Mouse (Mus musculus) midbrain, embryonic 14.5 days (tissue): ENCODE measurements around the gene Slc15a1. TPM values are rescaled to one million over a fixed set of nuclear protein-coding genes. Genes with fewer than 3 reads are reported as not detected.

Source experiments
- ATAC-seq: fragments of 200-750 bp; cut with Nextera tagmentation; 2 replicates; pipeline ENCODE4 v1.8.0; 2017; ENCODE audit warnings: moderate number of reproducible peaks, moderate library complexity; ENCODE audit not compliant: low FRiP score, low TSS enrichment
- DNase-seq: peaks from one replicate; pipeline ENCODE4 v3.0.0-alpha.2; 2015
- H3K27ac ChIP-seq: fragments of 300-500 bp; sonication (generic); replicated peaks from 2 replicates; pipeline ENCODE4 v1.5.1; 2014; ENCODE audit warnings: mild to moderate bottlenecking, low read depth, low read length, moderate library complexity
- H3K27me3 ChIP-seq: fragments of 300-500 bp; sonication (generic); 2 replicates; pipeline ENCODE4 v1.6.1; 2014; ENCODE audit warnings: low read length, control low read depth, mixed read lengths; ENCODE audit not compliant: control insufficient read depth, insufficient read depth
- H3K36me3 ChIP-seq: fragments of 300-500 bp; sonication (generic); 2 replicates; pipeline ENCODE4 v1.6.1; 2014; ENCODE audit warnings: low read length, control low read depth; ENCODE audit not compliant: control insufficient read depth, insufficient read depth
- H3K4me1 ChIP-seq: fragments of 300-500 bp; sonication (generic); 2 replicates; pipeline ENCODE4 v1.6.1; 2014; ENCODE audit warnings: mild to moderate bottlenecking, antibody characterized with exemption, low read length, control low read depth; ENCODE audit not compliant: control insufficient read depth, insufficient read depth
- H3K4me2 ChIP-seq: fragments of 300-500 bp; sonication (generic); 2 replicates; pipeline ENCODE4 v1.6.1; 2014; ENCODE audit warnings: mild to moderate bottlenecking, low read length, moderate library complexity
- H3K4me3 ChIP-seq: fragments of 300-500 bp; sonication (generic); replicated peaks from 2 replicates; pipeline ENCODE4 v1.5.1; 2014; ENCODE audit warnings: low read depth, low read length
- H3K9ac ChIP-seq: fragments of 300-500 bp; sonication (generic); replicated peaks from 2 replicates; pipeline ENCODE4 v1.6.1; 2014; ENCODE audit warnings: mild to moderate bottlenecking, low read length, moderate library complexity
- H3K9me3 ChIP-seq: fragments of 300-500 bp; sonication (generic); 2 replicates; pipeline ENCODE4 v1.6.1; 2016; ENCODE audit warnings: low read length, control low read depth, mixed read lengths; ENCODE audit not compliant: control insufficient read depth
- WGBS: fragments of 180-500 bp; shearing (Covaris S2); extraction: QIAGEN DNeasy Blood & Tissue Kit; methylation state at CpG from one replicate; pipeline ENCODE4 v1.1.7; 2014; 5-methylcytosine and 5-hydroxymethylcytosine counted together
- polyA plus RNA-seq: library from polyadenylated mRNA; unstranded; fragments of >200 nt; fragmentation: Nextera tagmentation; extraction: Ambion mirVana; gene quantifications from 2 replicates; pipeline ENCODE4 v1.2.1, GENCODE M21; 2014

Slc15a1 gene
- polyA plus RNA-seq, 1 experiment from 2014 or later, result not detected

DNA sequence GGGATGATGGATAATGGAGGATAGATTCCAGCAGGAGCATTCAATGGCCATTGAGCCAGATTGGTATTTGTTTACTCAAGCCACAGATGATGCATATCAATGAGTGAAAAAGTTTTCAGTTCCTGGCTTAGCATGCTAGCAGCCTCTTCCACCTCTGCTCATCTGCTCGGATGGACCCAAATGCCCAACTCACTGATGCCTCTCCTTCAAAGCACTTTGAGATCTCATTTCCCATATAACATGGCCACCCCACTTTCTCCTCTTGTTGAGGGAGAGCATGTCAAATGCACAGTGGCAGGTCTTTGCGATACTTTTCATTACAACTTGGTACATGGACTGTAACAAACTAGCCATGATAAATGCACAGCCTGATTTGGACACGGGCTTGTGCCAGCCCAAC is 20.6 kb downstream of the Slc15a1 start:
- no peaks in the 10 kb centered on the region for H3K36me3 ChIP-seq
- H3K27ac ChIP-seq, result no peak overlapping the region
- ATAC-seq, result no peak
- WGBS, result 88% methylated on average over 3 of the region's 3 CpGs
- no peak for DNase-seq
- H3K9me3 ChIP-seq, result no peaks in the 10 kb centered on the region
- H3K27me3 ChIP-seq, result no peaks in the 10 kb centered on the region
- H3K4me3 ChIP-seq, result no peak overlapping the region
- no peaks in the 10 kb centered on the region for H3K4me1 ChIP-seq
- H3K9ac ChIP-seq, result no peak overlapping the region
- H3K4me2 ChIP-seq, result no peak overlapping the region

- Histone ChIP-seq H3K9me3 (no peaks in the 10 kb centered on the region), H3K4me3 (no peak overlapping the region), H3K9ac (no peak overlapping the region), H3K36me3 (no peaks in the 10 kb centered on the region), H3K27me3 (no peaks in the 10 kb centered on the region), H3K27ac (no peak overlapping the region), H3K4me1 (no peaks in the 10 kb centered on the region), H3K4me2 (no peak overlapping the region)
- DNase-seq (no peak), ATAC-seq (no peak)
- 69% methylated on average over 7 of the region's 7 CpGs for WGBS
Measured at GRCm38 (mm10) chr14:121482181-121482580, 22.9 kb downstream of the Slc15a1 start.

DNA sequence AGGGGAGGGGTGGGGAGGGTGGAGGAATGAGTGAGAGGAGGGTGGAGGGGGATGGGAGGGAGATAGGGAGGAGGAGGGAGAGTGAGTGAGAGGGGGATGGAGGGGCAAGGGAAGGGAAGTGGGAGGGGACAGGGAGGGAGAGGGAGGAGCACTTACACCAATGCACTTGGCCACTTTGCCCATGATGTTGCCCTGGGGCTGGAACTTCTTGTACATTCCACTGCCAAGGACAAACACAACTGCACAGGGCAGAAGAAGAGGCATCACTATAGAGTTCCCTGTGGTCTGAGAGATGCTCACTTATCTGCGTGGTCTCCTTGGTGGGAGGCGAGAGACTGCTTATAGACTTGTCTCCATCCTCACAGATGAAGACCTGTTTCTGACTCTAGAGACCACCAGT is 23.5 kb downstream of the Slc15a1 start:
- H3K27me3 ChIP-seq, result no peaks in the 10 kb centered on the region
- WGBS, result 85% methylated on average over 2 of the region's 2 CpGs
- DNase-seq, result no peak

GRCm38 (mm10) chr14:121479096-121479495 is 26.0 kb downstream of the Slc15a1 start:
- 85% methylated on average over 3 of the region's 3 CpGs for WGBS
- Histone ChIP-seq H3K4me3 (no peak overlapping the region), H3K9ac (no peak overlapping the region), H3K9me3 (no peaks in the 10 kb centered on the region), H3K36me3 (no peaks in the 10 kb centered on the region), H3K27me3 (no peaks in the 10 kb centered on the region), H3K4me1 (no peaks in the 10 kb centered on the region), H3K27ac (no peak overlapping the region), H3K4me2 (no peak overlapping the region)
- DNase-seq (no peak), ATAC-seq (no peak)

More for the DNA sequence above, 23.5 kb downstream of the Slc15a1 start:
- Histone ChIP-seq H3K9me3 (no peaks in the 10 kb centered on the region), H3K4me2 (no peak overlapping the region), H3K4me1 (no peaks in the 10 kb centered on the region), H3K4me3 (no peak overlapping the region), H3K36me3 (no peaks in the 10 kb centered on the region), H3K27ac (no peak overlapping the region), H3K9ac (no peak overlapping the region)
- ATAC-seq, result no peak

- no peak for DNase-seq
- Histone ChIP-seq H3K9ac (no peak overlapping the region), H3K4me2 (no peak overlapping the region), H3K4me3 (no peak overlapping the region), H3K36me3 (no peaks in the 10 kb centered on the region), H3K4me1 (no peaks in the 10 kb centered on the region), H3K27ac (no peak overlapping the region), H3K9me3 (no peaks in the 10 kb centered on the region), H3K27me3 (no peaks in the 10 kb centered on the region)
- ATAC-seq, result no peak
- 91% methylated on average over 14 of the region's 14 CpGs for WGBS
Measured at GRCm38 (mm10) chr14:121477925-121478693, 26.9 kb downstream of the Slc15a1 start.

GRCm38 (mm10) chr14:121473869-121474268 is 31.2 kb downstream of the Slc15a1 start:
- Histone ChIP-seq H3K4me3 (no peak overlapping the region), H3K4me2 (no peak overlapping the region), H3K27ac (no peak overlapping the region), H3K27me3 (no peaks in the 10 kb centered on the region), H3K36me3 (no peaks in the 10 kb centered on the region), H3K9ac (no peak overlapping the region), H3K9me3 (no peaks in the 10 kb centered on the region), H3K4me1 (no peaks in the 10 kb centered on the region)
- 79% methylated on average over 4 of the region's 4 CpGs for WGBS
- DNase-seq, result no peak
- ATAC-seq, result no peak

GRCm38 (mm10) chr14:121471545-121472121 is 33.4 kb downstream of the Slc15a1 start:
- Histone ChIP-seq H3K27me3 (no peaks in the 10 kb centered on the region), H3K36me3 (no peaks in the 10 kb centered on the region), H3K27ac (no peak overlapping the region), H3K4me3 (no peak overlapping the region), H3K9ac (no peak overlapping the region), H3K4me2 (no peak overlapping the region), H3K9me3 (no peaks in the 10 kb centered on the region), H3K4me1 (no peaks in the 10 kb centered on the region)
- DNase-seq (no peak), ATAC-seq (no peak)
- WGBS, result 84% methylated on average over 11 of the region's 11 CpGs

DNA sequence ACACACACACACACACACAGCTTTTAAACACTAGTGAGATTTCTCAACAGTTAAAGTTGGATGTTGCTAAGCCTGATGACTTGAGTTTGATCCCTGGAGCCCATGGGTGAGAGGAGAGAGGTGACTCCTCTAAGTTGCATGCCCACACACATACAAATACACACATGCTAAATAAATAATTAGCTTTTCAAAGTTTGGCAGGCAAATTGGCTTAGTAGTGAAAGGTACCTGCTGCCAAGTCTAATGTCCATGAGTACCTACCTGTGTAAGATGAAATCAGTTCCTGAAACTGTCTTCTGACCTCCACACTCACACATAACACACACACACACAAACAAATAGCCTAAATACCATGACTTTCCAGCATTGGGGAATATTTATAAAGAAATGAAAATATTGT is 35.5 kb downstream of the Slc15a1 start:
- no peak overlapping the region for H3K4me2 ChIP-seq
- no peak overlapping the region for H3K4me3 ChIP-seq
- H3K4me1 ChIP-seq, result no peaks in the 10 kb centered on the region
- H3K27me3 ChIP-seq, result no peaks in the 10 kb centered on the region
- H3K36me3 ChIP-seq, result no peaks in the 10 kb centered on the region
- no peak for ATAC-seq
- H3K9ac ChIP-seq, result no peak overlapping the region
- DNase-seq, result no peak
- H3K9me3 ChIP-seq, result no peaks in the 10 kb centered on the region
- H3K27ac ChIP-seq, result no peak overlapping the region

DNA sequence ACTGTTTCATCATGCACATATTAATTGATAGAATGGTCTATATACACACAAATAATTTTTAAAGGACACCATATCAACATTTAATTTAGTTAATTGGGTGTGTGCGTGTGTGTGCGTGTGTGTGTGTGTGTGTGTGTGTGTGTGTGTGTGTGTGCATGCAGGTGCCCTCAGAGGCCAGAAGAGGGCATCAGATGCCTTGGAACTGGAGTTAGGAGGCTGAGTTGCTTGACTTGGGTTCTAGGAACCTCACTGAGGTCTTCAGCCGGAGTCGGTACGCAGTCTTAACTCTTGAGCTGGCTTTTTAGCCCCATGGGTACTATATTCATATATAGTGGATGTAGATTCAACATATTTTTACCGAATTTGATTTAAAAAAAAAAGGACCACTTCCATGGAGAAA is 37.4 kb downstream of the Slc15a1 start:
- ATAC-seq (no peak), DNase-seq (no peak)
- no peaks in the 10 kb centered on the region for H3K9me3 ChIP-seq
- no peaks in the 10 kb centered on the region for H3K27me3 ChIP-seq
- H3K9ac ChIP-seq, result no peak overlapping the region
- H3K4me3 ChIP-seq, result no peak overlapping the region
- H3K36me3 ChIP-seq, result no peaks in the 10 kb centered on the region
- H3K4me1 ChIP-seq, result no peaks in the 10 kb centered on the region
- no peak overlapping the region for H3K27ac ChIP-seq
- 98% methylated on average over 6 of the region's 6 CpGs for WGBS
- no peak overlapping the region for H3K4me2 ChIP-seq
